9 mouse cellular contexts compared by ENCODE assay signal in the genomic region with DNA sequence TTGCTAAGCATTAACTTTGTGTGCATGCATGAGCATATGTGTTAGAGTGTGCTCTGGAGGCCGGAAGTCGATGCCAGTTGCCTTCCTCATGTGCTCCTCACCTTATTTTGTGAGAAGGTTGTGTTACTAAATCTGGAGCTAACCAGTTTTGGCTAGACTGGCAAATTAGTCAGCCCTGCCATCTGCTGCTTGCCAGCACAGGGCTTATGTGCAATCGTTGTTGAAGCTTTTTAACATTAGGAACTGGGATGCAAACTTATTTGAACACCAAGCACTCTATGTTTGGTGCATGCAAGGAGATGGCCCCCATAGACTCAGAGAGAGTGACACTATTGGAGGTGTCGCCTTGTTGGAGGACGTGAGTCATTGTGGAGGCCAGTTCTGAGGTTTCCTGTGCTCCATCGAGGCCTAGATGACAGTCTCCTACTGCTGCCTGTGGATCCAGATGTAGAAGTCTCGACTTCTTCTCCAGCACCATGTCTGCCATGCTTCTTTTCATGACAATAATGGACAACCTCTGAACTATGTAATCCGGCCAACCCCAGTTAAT. TPM values are rescaled to one million over a fixed set of nuclear protein-coding genes. Genes with fewer than 3 reads are reported as not detected.
DNase-seq lines count a peak whose midpoint lies in the region; ATAC-seq and TF ChIP-seq lines count a peak whose summit lies in the region.
"Had no signal": no experiment of that assay in that cellular context is flagged by ENCODE, and none has a peak within 500 bp of the region (broad histone marks: within the 10 kb centered on the region; RNA-seq: fewer than 3 reads in every experiment).

No protein-coding gene starts in this region.

- DNase-seq in heart, adult 11 months: peak; percentile 86
- DNase-seq in heart, embryonic 10.5 days (ENCODE audit: low spot score): no peak
- DNase-seq in liver, embryonic 13.5 days: no peak
- DNase-seq in liver, embryonic 11.5 days (ENCODE audit: low spot score): no peak
- DNase-seq in cerebellum, postnatal 36 days: peak; percentile 30 to 47
- no peak for DNase-seq in liver, postnatal 0 days

- no peak for ATAC-seq in liver, embryonic 13.5 days (ENCODE audit: low read depth)
- no peak for ATAC-seq in liver, embryonic 11.5 days (replicated peaks; ENCODE audit: low FRiP score)
- no peak for ATAC-seq in liver, postnatal 0 days
- no peak for ATAC-seq in activated CD4-positive, CD25-positive, alpha-beta regulatory T cell, adult 4 months
- ATAC-seq: hindbrain, embryonic 16.5 days had no signal

- H3K9ac ChIP-seq in liver, embryonic 13.5 days: peak overlapping the region; percentile 45
- H3K9ac ChIP-seq in liver, embryonic 11.5 days (ENCODE audit: low read depth, low read length): no peak overlapping the region
- no peak overlapping the region for H3K9ac ChIP-seq in liver, postnatal 0 days (replicated peaks)
- H3K9ac ChIP-seq: midbrain, embryonic 12.5 days had no signal

- H3K4me3 ChIP-seq in heart, embryonic 10.5 days: no peak overlapping the region
- peak overlapping the region; percentile 95; the same call in 1 of the 2 replicates for H3K4me3 ChIP-seq in liver, embryonic 13.5 days (replicated peaks)
- H3K4me3 ChIP-seq in liver, embryonic 11.5 days (ENCODE audit: low read depth, low read length): no peak overlapping the region
- peak overlapping the region; percentile 90 for H3K4me3 ChIP-seq in liver, postnatal 0 days (ENCODE audit: low read depth, low read length)
- H3K4me3 ChIP-seq: midbrain, embryonic 12.5 days had no signal

- no peaks in the 10 kb centered on the region for H3K9me3 ChIP-seq in heart, embryonic 10.5 days
- H3K9me3 ChIP-seq in liver, embryonic 13.5 days (replicated peaks): no peaks in the 10 kb centered on the region
- H3K9me3 ChIP-seq in liver, embryonic 11.5 days (ENCODE audit: control insufficient read depth, low read length): no peaks in the 10 kb centered on the region
- H3K9me3 ChIP-seq in liver, postnatal 0 days (ENCODE audit: low read length): no peaks in the 10 kb centered on the region
- H3K9me3 ChIP-seq: midbrain, embryonic 12.5 days had no signal

- H3K4me2 ChIP-seq in liver, embryonic 13.5 days: peak overlapping the region; percentile 36; the same call in 1 of the 2 replicates
- no peak overlapping the region for H3K4me2 ChIP-seq in liver, embryonic 11.5 days
- no peak overlapping the region for H3K4me2 ChIP-seq in liver, postnatal 0 days (ENCODE audit: low read depth, low read length)
- H3K4me2 ChIP-seq: midbrain, embryonic 12.5 days had no signal

- TF ChIP-seq EP300 in liver, postnatal 0 days (IDR thresholded peaks at IDR 0.05; ENCODE audit: low read depth): no peak

- H3K27ac ChIP-seq in heart, embryonic 10.5 days: no peak overlapping the region
- H3K27ac ChIP-seq in liver, embryonic 13.5 days: peak overlapping the region; percentile 26
- H3K27ac ChIP-seq in liver, embryonic 11.5 days (ENCODE audit: low read depth, low read length): no peak overlapping the region
- no peak overlapping the region for H3K27ac ChIP-seq in liver, postnatal 0 days (ENCODE audit: low read depth)
- H3K27ac ChIP-seq: midbrain, embryonic 12.5 days had no signal

- H3K27me3 ChIP-seq in heart, embryonic 10.5 days (ENCODE audit: insufficient read depth, poor library complexity, severe bottlenecking): no peaks in the 10 kb centered on the region
- no peaks in the 10 kb centered on the region for H3K27me3 ChIP-seq in liver, embryonic 13.5 days
- no peaks in the 10 kb centered on the region for H3K27me3 ChIP-seq in liver, embryonic 11.5 days (replicated peaks; ENCODE audit: control insufficient read depth, insufficient read depth, low read length)
- no peaks in the 10 kb centered on the region for H3K27me3 ChIP-seq in liver, postnatal 0 days (ENCODE audit: insufficient read depth, low read length)
- H3K27me3 ChIP-seq: midbrain, embryonic 12.5 days had no signal

- peaks cover 22% of the 10 kb centered on the region for H3K4me1 ChIP-seq in heart, embryonic 10.5 days
- peaks cover 51% of the 10 kb centered on the region for H3K4me1 ChIP-seq in liver, embryonic 13.5 days (replicated peaks)
- H3K4me1 ChIP-seq in liver, embryonic 11.5 days (replicated peaks; ENCODE audit: control insufficient read depth, insufficient read depth, low read length): peaks cover 12% of the 10 kb centered on the region
- peaks cover 10% of the 10 kb centered on the region for H3K4me1 ChIP-seq in liver, postnatal 0 days (ENCODE audit: insufficient read depth)

- WGBS in heart, embryonic 10.5 days: 85% methylated on average over 8 of the region's 8 CpGs
- WGBS in liver, embryonic 13.5 days (ENCODE audit: insufficient replicate concordance): 67% methylated on average over 8 of the region's 8 CpGs
- 78% methylated on average over 8 of the region's 8 CpGs for WGBS in liver, embryonic 11.5 days
- 72% methylated on average over 8 of the region's 8 CpGs for WGBS in liver, postnatal 0 days (ENCODE audit: insufficient replicate concordance)

- no peak for TF ChIP-seq CTCF in liver, postnatal 0 days (IDR thresholded peaks at IDR 0.05; ENCODE audit: low read depth)

- peaks cover 54% of the 10 kb centered on the region for H3K36me3 ChIP-seq in heart, embryonic 10.5 days
- H3K36me3 ChIP-seq in liver, embryonic 13.5 days: peaks cover 52% of the 10 kb centered on the region
- peaks cover 17% of the 10 kb centered on the region for H3K36me3 ChIP-seq in liver, embryonic 11.5 days (ENCODE audit: control insufficient read depth, insufficient read depth, low read length)
- H3K36me3 ChIP-seq in liver, postnatal 0 days (replicated peaks; ENCODE audit: insufficient read depth, low read length): peaks cover 42% of the 10 kb centered on the region

RNA-seq across cellular contexts. Expression of gene Nusap1, which starts 21.2 kb away (rescaled TPM):
- 52.0 and 56.7 TPM in 2 replicates for polyA plus RNA-seq in heart, embryonic 10.5 days (2016; fragmentation: Nextera tagmentation; extraction: Ambion mirVana)
- polyA plus RNA-seq in liver, embryonic 13.5 days (2015; fragmentation: Nextera tagmentation; extraction: Ambion mirVana): 90.6 and 119 TPM in 2 replicates
- polyA plus RNA-seq in liver, embryonic 11.5 days (2014; fragmentation: Nextera tagmentation; extraction: Ambion mirVana): 76.5 and 88.3 TPM in 2 replicates
- 45.8 and 48.5 TPM in 2 replicates for polyA plus RNA-seq in liver, postnatal 0 days (2015; fragmentation: Nextera tagmentation; extraction: Ambion mirVana)
- 10 to 100 TPM; 39.2 to 40.2 TPM for polyA plus RNA-seq in activated CD4-positive, CD25-positive, alpha-beta regulatory T cell, adult 4 months (2017; shearing (Covaris generic))

RNA-seq across cellular contexts. Expression of gene Oip5, which starts 21.4 kb away (rescaled TPM):
- 30.1 and 30.8 TPM in 2 replicates for polyA plus RNA-seq in heart, embryonic 10.5 days (2016; fragmentation: Nextera tagmentation; extraction: Ambion mirVana)
- polyA plus RNA-seq in liver, embryonic 13.5 days (2015; fragmentation: Nextera tagmentation; extraction: Ambion mirVana): 42.8 and 50.4 TPM in 2 replicates
- polyA plus RNA-seq in liver, embryonic 11.5 days (2014; fragmentation: Nextera tagmentation; extraction: Ambion mirVana): 42.0 and 47.7 TPM in 2 replicates
- 14.3 and 16.5 TPM in 2 replicates for polyA plus RNA-seq in liver, postnatal 0 days (2015; fragmentation: Nextera tagmentation; extraction: Ambion mirVana)
- polyA plus RNA-seq in activated CD4-positive, CD25-positive, alpha-beta regulatory T cell, adult 4 months (2017; shearing (Covaris generic)): 10 to 100 TPM in 1 of 2 experiments, 1 to 10 TPM in 1; 7.9 to 10.1 TPM

RNA-seq across cellular contexts. Expression of gene Chp1, which starts 49.4 kb away (rescaled TPM):
- 42.4 and 47.4 TPM in 2 replicates for polyA plus RNA-seq in heart, embryonic 10.5 days (2016; fragmentation: Nextera tagmentation; extraction: Ambion mirVana)
- polyA plus RNA-seq in liver, embryonic 13.5 days (2015; fragmentation: Nextera tagmentation; extraction: Ambion mirVana): 47.3 and 54.2 TPM in 2 replicates
- polyA plus RNA-seq in liver, embryonic 11.5 days (2014; fragmentation: Nextera tagmentation; extraction: Ambion mirVana): 40.1 and 42.2 TPM in 2 replicates
- polyA plus RNA-seq in liver, postnatal 0 days (2015; fragmentation: Nextera tagmentation; extraction: Ambion mirVana): 146 and 149 TPM in 2 replicates
- polyA plus RNA-seq in activated CD4-positive, CD25-positive, alpha-beta regulatory T cell, adult 4 months (2017; shearing (Covaris generic)): 10 to 100 TPM; 84.5 to 98.6 TPM

RNA-seq across cellular contexts. Expression of gene Exd1, which starts 49.4 kb away (rescaled TPM):
- 0.31 and 0.34 TPM in 2 replicates for polyA plus RNA-seq in heart, embryonic 10.5 days (2016; fragmentation: Nextera tagmentation; extraction: Ambion mirVana)
- 0.35 and 0.38 TPM in 2 replicates for polyA plus RNA-seq in liver, embryonic 13.5 days (2015; fragmentation: Nextera tagmentation; extraction: Ambion mirVana)
- polyA plus RNA-seq in liver, embryonic 11.5 days (2014; fragmentation: Nextera tagmentation; extraction: Ambion mirVana): 0.25 and 0.29 TPM in 2 replicates
- polyA plus RNA-seq in liver, postnatal 0 days (2015; fragmentation: Nextera tagmentation; extraction: Ambion mirVana): 0.18 and 0.29 TPM in 2 replicates
- under 1 TPM in 1 of 2 experiments, not detected in 1; 0.11 TPM for polyA plus RNA-seq in activated CD4-positive, CD25-positive, alpha-beta regulatory T cell, adult 4 months (2017; shearing (Covaris generic))

Comparison
In these comparisons a context has a peak if more than half of its experiments do, and no peak if none do; other contexts are left out.
1. DNase-seq: peak in heart, adult 11 months (single experiment) and cerebellum, postnatal 36 days (2 of 2); none in heart, embryonic 10.5 days (single experiment), liver, embryonic 13.5 days (single experiment), liver, embryonic 11.5 days (single experiment) and liver, postnatal 0 days (single experiment).
2. H3K4me3 ChIP-seq: peak in liver, embryonic 13.5 days (single experiment) and liver, postnatal 0 days (single experiment); none in heart, embryonic 10.5 days (single experiment) and liver, embryonic 11.5 days (single experiment).